Mouse (Mus musculus) stomach, postnatal 0 days (tissue): ENCODE measurements around the gene Fip1l1.

Experiments used
- CTCF ChIP-seq: IDR thresholded peaks from 2 replicates; pipeline ENCODE4 v1.5.1; 2016; ENCODE audit warnings: antibody characterized with exemption, low read depth, mild to moderate bottlenecking, moderate library complexity
- EP300 ChIP-seq: optimal IDR thresholded peaks from 2 replicates; pipeline ENCODE3; 2016; ENCODE audit warnings: antibody characterized with exemption

GRCm38 (mm10) chr5:74600010-74600409, 64.8 kb downstream of the Fip1l1 start:
- TF ChIP-seq CTCF, result no peak
- TF ChIP-seq EP300, result no peak
